Mouse (Mus musculus) left cerebral cortex, postnatal 25 days (tissue): ENCODE measurements around the gene Stox2. TPM values are rescaled to one million over a fixed set of nuclear protein-coding genes. Genes with fewer than 3 reads are reported as not detected.

Source experiments
- DNase-seq, 2 experiments: peaks; one replicate each; pipeline ENCODE4 v3.0.0; 2022; ENCODE audit warnings: low spot score in 2 of 2, mixed read lengths in 1 of 2
- intact Hi-C: fragments of 180-260 bp; cut with DNase I; formaldehyde crosslinking; loops from one replicate; pipeline ENCODE4 v1.15.1; 2025
- total RNA-seq, 2 experiments: library from RNA; stranded (reverse); gene quantifications; 2 replicates each; pipeline ENCODE4 v1.2.3; 2021

Gene Stox2
- total RNA-seq, 2 experiments from 2014 or later: 78.6 to 84.8 TPM

DNA sequence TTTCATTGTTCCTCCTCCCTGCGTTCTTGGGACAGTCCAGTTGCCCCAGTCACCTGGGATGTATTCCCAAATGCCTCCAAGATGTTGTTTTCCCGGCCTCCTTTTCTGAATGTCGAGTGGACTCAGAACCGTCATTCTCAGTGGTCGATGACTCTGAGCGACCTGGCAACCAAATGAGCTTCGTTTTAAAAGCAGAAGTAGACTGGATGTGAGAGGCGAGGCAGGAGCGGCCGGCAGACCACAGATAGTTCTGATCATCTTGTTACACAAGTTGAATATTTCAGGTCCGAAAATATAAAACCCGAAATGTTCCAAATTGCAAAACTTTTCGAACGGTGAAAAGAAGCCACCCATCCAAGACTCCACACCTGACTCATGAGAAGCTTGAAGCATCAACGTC lies 76.2 kb downstream of the Stox2 start:
- no peak for DNase-seq
- intact Hi-C loops: loop anchor here (1.0 to 10.0 kb wide), 4 partner anchors 354 to 805 kb away; no protein-coding TSS in a partner anchor

GRCm38 (mm10) chr8:47369044-47369769 lies 77.0 kb downstream of the Stox2 start:
- no peak for DNase-seq
- intact Hi-C loops: no loop called here

DNA sequence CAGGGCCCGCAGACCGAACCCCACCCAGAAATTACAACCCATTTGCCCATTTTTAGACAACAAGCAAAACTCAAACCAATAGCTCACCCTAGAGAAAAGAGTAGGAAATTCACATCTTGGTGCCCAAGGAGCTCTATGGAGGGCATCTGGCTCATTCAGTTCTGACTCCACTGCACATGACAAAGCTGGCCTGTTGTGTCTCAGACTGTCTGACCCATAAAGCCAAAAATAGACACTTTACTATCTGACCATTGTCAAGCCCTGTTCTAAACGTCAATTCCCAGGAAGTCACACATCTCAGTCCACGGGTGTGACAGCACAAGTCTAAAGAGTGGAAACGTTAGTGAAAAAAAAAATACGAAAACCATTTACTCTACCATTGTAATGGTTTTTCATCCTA lies 79.1 kb downstream of the Stox2 start:
- intact Hi-C loops: no loop called here
- DNase-seq: no peak

DNA sequence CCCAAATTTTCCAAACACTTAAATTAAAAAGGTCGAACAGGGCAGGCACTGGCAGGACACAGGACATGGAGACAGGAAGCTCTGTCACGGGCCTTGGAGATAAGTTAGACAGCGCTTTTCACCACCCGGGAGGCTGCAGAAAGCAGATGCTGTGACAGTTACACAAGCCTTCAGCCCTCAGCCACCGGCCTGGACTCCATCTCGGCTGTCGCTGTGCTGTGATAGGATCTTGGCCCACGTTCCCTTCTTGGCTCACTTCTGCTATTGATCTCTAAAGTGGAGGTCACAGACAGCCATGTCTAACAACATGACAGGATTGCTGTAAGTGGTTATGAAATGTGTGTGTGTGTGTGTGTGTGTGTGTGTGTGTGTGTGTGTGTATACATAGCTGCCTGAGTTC lies 82.9 kb downstream of the Stox2 start:
- no peak for DNase-seq
- intact Hi-C loops: no loop called here

DNA sequence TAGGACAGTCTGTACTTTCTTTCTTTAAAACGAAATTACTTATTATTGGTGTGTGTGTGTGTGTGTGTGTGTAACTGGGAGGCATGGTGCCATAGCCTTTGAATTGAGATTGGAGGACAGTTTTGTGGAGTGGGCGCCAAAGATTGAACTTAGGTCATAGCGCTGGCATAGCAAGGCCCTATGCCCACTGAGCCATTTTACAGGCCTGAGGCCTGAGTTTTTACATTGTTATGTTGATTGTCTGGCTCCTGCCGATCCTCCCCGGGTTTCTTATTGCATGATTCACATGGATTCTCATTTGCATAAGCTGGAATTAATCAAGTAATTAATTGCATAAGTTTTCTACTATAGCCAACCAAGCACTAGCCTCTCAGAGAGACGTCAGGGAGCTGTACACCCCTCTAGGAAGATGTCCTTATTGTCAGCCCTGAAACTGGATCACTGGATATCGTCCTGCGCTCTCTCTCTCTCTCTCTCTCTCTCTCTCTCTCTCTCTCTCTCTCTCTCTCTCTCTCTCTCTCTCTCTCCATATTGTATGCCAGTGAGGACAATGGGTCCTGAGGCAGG lies 90.7 kb downstream of the Stox2 start:
- DNase-seq: no peak
- intact Hi-C loops: no loop called here

- peak in 1 of 2 experiments; percentile 57 for DNase-seq
- intact Hi-C loops: no loop called here
These were observed 91.5 kb downstream of the Stox2 start for GRCm38 (mm10) chr8:47354523-47355168.

DNA sequence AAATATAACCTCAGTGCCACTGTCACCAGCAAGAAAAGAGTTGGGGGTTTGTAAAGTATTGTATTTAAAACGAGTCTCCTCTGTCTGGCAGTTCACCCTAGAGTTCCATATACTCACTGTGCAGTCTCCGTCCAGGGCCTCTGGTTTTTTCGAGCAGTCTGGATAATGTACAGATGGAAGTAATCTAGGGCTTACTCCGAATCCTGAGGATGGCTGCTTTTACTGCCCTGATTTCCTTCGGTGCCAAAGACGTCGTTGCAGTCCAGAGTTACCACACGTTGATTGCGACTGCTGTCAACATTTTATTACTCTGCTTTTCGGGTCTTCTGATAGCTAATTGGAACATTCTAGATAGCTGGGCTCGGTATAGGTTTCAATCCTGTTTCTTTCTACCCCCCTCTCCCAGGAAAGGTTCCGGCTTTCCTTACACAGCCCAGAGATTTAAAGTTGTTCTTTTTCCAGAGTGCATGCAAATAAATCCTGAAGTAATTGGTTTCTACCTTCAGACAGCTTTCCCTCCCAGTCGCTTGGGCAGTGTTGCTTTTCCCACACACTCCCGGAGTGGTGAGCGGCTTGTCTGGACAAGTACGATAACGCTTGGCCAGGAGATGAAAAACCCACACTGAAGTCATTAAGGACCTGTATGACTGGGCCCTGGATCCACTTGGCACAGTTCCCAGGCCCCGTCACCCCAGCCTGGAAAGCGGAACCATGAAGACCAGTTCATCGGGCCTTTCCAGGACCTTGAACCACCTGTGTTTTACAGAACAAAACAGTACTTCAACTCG lies 94.1 kb downstream of the Stox2 start:
- intact Hi-C loops: no loop called here

DNA sequence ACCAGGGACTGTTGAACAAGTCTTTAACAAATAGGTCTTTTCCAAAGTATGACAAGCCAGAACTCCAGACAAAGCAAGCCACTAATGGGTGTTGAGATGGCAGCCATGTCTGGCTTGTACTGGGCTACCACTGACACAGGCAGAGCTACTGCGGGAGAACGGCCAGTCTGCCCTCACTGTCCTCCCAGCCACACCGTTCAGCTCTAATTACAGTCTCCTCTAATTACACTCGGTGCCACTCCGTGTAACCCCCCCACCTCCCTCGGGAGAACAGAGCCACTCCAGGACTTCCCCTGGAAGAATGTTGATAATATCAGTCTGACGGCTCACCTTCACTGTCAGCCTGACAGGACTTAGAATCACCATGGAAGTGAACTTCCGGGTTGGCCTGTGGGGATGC lies 97.1 kb downstream of the Stox2 start:
- intact Hi-C loops: no loop called here
- no peak for DNase-seq

More for the DNA sequence above, 94.1 kb downstream of the Stox2 start:
- DNase-seq: no peak

DNA sequence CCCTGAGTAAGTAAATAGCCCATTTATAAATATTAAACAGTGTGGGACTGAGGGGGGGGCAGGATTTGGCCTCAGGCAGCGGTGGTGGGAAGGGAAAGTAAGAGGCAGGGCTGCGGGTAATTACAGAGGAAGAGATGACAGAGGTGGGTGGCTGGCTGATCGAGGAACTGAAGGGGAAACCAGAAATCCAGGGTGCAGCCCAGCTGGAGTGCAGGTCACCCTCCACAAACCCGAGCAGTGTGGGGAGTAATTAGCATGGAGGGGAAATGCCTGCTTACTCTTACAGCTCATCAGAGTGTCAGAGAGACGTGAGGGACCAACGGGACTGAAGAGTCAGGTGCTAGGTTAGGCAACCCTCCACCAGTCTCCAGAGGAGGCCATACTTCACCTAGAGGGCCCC lies 98.4 kb downstream of the Stox2 start:
- no peak for DNase-seq
- intact Hi-C loops: no loop called here

- peak; percentile 86 to 95 for DNase-seq
- intact Hi-C loops: no loop called here
These were observed 100.4 kb downstream of the Stox2 start for GRCm38 (mm10) chr8:47345772-47346103.

DNA sequence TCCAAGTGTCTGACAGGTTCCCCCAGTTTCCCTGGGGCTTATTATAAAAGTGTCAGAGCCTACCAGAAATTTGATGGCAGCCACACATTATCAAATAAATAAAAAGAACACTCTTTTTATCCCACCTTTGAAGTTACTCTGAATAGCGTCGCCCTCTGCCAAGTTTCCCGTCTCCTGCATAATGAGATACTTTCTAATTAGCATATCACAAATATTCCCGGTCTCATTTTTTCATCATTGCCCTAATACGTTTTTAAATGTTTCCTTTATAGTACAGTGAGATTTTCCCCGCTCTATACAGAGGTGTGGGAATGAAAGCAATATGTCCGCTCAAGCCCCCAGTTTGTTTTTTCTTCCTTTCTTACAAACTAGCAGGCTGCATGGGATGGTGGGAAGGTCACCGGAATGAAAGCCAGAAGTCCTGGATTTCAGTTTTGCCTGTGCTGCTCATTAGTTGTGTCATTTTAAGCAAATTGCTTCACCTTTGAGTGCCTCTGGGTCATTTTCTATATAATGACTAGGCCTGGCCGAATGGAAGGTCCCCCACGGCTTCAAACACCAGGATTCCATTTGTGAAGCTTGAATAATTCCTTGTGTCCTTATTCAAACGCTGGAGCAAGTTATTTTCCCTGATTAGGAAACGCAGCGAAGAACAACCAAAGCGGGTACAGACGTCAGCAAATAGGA lies 100.9 kb downstream of the Stox2 start:
- no peak for DNase-seq
- intact Hi-C loops: no loop called here

DNA sequence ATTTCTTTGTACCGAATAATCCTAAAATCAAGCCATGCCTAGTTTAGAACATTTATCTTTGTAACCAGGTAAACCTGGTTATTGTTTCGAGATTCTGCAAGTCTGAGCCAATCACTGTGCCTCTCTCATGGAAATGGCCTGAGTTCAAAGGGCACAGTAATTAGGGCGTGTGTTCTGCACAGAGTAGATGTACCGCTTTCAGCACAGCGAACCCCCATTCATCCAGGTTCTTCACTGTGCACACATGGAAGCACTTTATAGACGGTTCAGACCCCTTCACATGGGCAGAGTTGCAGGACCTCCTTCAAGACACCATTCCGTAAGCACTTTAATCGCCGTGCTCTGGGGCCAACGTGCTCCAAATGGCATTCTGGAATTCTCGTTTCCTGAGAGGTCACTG lies 104.7 kb downstream of the Stox2 start:
- no peak for DNase-seq

DNA sequence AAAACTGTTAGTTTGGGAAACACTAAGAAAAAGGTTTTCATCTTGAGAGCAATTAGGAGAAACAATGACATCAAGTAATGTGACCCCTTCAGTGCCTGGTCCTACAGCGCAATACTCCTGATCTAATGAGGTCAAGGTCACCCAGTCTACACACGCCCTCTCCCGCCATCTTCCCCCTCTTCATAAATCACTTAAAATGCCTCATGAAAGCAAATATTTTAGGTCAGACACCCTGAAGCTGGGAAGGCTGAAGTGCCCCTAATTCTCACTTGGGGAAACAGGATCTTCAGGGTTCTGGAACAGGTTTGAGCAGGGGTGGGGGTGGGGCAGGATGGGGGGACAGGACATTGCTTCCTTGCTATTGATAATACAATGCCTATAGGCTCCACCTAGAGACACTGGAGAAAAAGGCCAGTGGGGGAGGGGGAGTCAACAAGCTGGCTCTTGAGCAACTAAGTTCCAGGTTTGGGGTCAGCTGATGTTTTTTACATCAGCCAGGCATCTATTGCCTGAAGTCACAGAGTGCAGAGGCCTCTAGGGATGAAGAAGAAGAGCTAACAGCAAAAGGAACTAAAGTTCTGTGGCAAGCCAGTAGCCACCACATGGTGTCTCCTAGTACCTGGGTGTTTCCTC lies 107.4 kb downstream of the Stox2 start:
- intact Hi-C loops: no loop called here
- no peak for DNase-seq

More for the DNA sequence above, 104.7 kb downstream of the Stox2 start:
- intact Hi-C loops: no loop called here

- intact Hi-C loops: no loop called here
- DNase-seq: no peak
These were observed 109.7 kb downstream of the Stox2 start for GRCm38 (mm10) chr8:47336433-47336832.

DNA sequence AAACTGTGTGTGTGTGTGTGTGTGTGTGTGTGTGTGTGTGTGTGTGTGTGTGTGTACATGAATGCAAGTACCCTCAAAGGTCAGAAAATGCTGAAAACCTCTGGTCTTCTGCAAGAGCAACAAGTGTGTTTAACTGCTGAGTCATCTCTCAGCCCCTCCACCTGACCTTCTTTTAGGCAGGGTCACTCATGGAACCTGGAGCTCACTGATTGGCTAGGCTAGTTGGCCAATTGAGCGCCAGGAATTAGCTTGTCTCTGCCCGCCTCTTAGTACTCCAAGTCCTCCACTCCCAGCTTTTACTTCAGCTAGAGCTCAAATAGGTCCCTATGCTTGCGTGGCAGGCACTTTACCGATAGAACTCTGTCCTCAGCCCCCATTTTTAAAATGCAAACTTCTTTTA lies 110.2 kb downstream of the Stox2 start:
- intact Hi-C loops: loop anchor here (2.0 kb wide), 1 partner anchor 47 kb away; no protein-coding TSS in a partner anchor

DNA sequence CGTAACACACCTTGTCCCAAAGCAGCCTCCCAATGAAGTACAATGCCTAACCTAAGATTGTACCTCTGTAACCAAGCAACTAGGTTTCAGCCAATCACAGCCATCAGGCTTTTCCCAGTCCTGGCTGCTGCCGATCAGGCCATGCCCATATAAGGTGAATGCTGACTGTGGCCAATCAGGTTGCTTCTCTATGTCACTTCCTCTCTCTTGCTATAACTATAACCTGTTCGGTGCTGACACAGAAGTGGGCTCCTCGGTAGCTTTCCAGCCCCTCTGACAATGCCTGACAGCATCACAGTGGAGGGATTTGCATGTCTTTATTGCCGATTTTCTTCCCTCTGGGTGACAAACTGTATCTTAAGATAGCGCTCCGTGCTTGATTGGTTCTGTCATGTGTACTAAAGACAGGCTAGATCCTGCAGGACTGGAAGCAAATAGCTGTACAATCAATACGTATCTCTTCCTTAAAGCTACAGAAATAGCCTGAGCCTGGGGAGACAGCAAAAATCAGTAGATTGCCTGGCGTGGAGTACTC lies 111.9 kb downstream of the Stox2 start:
- intact Hi-C loops: loop anchor here (2.0 kb wide), 1 partner anchor 45 kb away; no protein-coding TSS in a partner anchor
- peak; percentile 90 to 97 for DNase-seq

More for the DNA sequence above, 110.2 kb downstream of the Stox2 start:
- no peak for DNase-seq

DNA sequence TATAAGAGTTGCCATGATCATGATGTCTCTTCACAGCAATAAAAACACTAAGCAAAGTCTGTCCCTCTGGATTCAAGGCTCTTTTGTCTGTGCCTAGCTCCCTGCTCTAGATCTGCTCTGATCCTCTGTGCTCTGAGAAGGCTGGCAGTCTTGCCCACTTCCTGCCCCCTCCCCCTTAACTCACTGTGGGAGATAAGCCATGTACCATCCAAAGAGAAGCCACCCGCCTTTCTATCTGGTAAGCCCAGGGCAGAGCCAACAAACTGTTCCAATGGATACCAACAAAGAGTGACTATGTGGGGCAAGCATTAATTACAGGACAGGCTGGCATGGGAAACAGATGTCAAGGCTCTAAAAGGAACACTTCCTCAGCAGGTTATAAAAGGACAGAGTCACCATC lies 113.2 kb downstream of the Stox2 start:
- intact Hi-C loops: no loop called here
- no peak for DNase-seq

DNA sequence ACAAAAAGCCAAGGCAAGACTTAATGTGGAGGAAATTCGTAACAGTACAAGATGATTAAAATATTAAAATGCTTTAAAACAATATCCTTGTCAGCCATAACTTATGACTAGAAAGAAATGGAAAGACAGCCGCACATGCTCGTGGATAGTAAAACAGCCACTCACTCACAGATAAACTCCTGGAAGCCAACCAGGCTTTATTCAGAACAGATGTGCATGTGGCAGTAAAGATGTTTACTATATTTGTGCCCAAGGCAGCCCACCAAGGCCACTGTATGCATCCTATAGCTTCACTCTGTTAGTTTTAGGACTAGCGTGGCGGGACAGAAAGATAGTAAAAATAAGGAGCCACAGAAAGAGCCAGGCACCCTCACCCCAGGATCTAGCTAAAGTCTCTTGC lies 115.2 kb downstream of the Stox2 start:
- intact Hi-C loops: no loop called here

DNA sequence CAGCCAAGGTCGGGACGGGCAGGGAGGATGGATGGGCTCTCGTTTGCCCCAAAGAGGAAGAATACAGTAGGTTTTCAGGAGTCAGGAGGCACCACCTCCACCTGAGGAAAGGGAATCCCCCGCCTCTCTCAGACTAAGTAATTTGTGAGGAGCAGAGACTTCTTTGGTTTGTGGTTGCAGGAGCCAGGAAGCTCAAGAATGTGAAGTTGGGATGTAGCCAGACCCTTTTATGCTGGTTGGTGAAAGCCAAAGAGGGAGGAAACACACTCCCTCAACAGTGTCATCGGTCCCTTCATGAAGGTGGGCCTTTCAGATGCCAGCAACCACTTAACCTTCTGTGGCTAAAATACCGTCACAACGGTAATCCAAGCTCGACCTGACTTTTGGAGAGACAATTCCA lies 119.8 kb downstream of the Stox2 start:
- intact Hi-C loops: no loop called here
- no peak for DNase-seq

More for the DNA sequence above, 115.2 kb downstream of the Stox2 start:
- no peak for DNase-seq
